28 mouse cellular contexts compared by ENCODE assay signal in genomic region chr7:130716341-130716740, GRCm38 (mm10). TPM values are rescaled to one million over a fixed set of nuclear protein-coding genes. Genes with fewer than 3 reads are reported as not detected.
DNase-seq lines count a peak whose midpoint lies in the region; ATAC-seq and TF ChIP-seq lines count a peak whose summit lies in the region.
"Had no signal": no experiment of that assay in that cellular context is flagged by ENCODE, and none has a peak within 500 bp of the region (broad histone marks: within the 10 kb centered on the region; RNA-seq: fewer than 3 reads in every experiment).

No protein-coding gene starts in this region.

- H3K27me3 ChIP-seq in liver, postnatal 0 days (ENCODE audit: insufficient read depth, low read length): no peaks in the 10 kb centered on the region
- H3K27me3 ChIP-seq: embryonic facial prominence, embryonic 12.5 days; embryonic facial prominence, embryonic 15.5 days; hindbrain, embryonic 12.5 days; hindbrain, embryonic 15.5 days; intestine, embryonic 15.5 days; Patski had no signal

- no peak overlapping the region for H3K9ac ChIP-seq in liver, postnatal 0 days (replicated peaks)
- H3K9ac ChIP-seq: embryonic facial prominence, embryonic 12.5 days; embryonic facial prominence, embryonic 15.5 days; forebrain, postnatal 0 days; hindbrain, embryonic 12.5 days; hindbrain, embryonic 15.5 days; intestine, embryonic 15.5 days had no signal

- 67% methylated on average over 4 of the region's 4 CpGs for WGBS in liver, postnatal 0 days (ENCODE audit: insufficient replicate concordance)

- H3K4me1 ChIP-seq in liver, postnatal 0 days (ENCODE audit: insufficient read depth): peaks cover 12% of the 10 kb centered on the region

- no peak overlapping the region for H3K4me2 ChIP-seq in liver, postnatal 0 days (ENCODE audit: low read depth, low read length)
- H3K4me2 ChIP-seq: embryonic facial prominence, embryonic 12.5 days; embryonic facial prominence, embryonic 15.5 days; heart, embryonic 11.5 days; hindbrain, embryonic 12.5 days; hindbrain, embryonic 15.5 days; intestine, embryonic 15.5 days had no signal

- TF ChIP-seq EP300 in liver, postnatal 0 days (IDR thresholded peaks at IDR 0.05; ENCODE audit: low read depth): no peak

- no peak for TF ChIP-seq CTCF in liver, postnatal 0 days (IDR thresholded peaks at IDR 0.05; ENCODE audit: low read depth)

- H3K27ac ChIP-seq in liver, postnatal 0 days (ENCODE audit: low read depth): peak overlapping the region; percentile 44; the same call in 1 of the 2 replicates
- H3K27ac ChIP-seq: embryonic facial prominence, embryonic 12.5 days; embryonic facial prominence, embryonic 15.5 days; hindbrain, embryonic 12.5 days; hindbrain, embryonic 15.5 days; intestine, embryonic 15.5 days had no signal

- DNase-seq in cerebellum, adult 11-12 months: peak; percentile 29
- DNase-seq in cerebellum, adult 9-11 months: no peak
- no peak for DNase-seq in liver, postnatal 0 days
- DNase-seq in liver (no peak), ZHBTc4 (ENCODE audit: low read depth, low spot score) (peak; percentile 80)
- DNase-seq in kidney, adult 18-20 months: no peak
- DNase-seq: adrenal gland, adult 8-10 months; adrenal gland, postnatal 25 days; cerebellum, adult 18-20 months; cerebellum, adult 9-10 months; cerebellum, postnatal 25 days; forebrain, postnatal 0 days; gastrocnemius, postnatal 10 days; gastrocnemius, postnatal 36 days; kidney, adult 11 months had no signal

- H3K9me3 ChIP-seq in liver, postnatal 0 days (ENCODE audit: low read length): no peaks in the 10 kb centered on the region
- H3K9me3 ChIP-seq: embryonic facial prominence, embryonic 12.5 days; embryonic facial prominence, embryonic 15.5 days; hindbrain, embryonic 12.5 days; hindbrain, embryonic 15.5 days; intestine, embryonic 15.5 days had no signal

- no peak for ATAC-seq in liver, postnatal 0 days
- ATAC-seq: activated CD4-positive, CD25-positive, alpha-beta regulatory T cell, adult 4 months; forebrain, embryonic 14.5 days; forebrain, postnatal 0 days; intestine, embryonic 15.5 days; Patski had no signal

- H3K4me3 ChIP-seq in liver, postnatal 0 days (ENCODE audit: low read depth, low read length): no peak overlapping the region
- H3K4me3 ChIP-seq: embryonic facial prominence, embryonic 12.5 days; embryonic facial prominence, embryonic 15.5 days; hindbrain, embryonic 12.5 days; hindbrain, embryonic 15.5 days; intestine, embryonic 15.5 days had no signal

- H3K36me3 ChIP-seq in liver, postnatal 0 days (replicated peaks; ENCODE audit: insufficient read depth, low read length): no peaks in the 10 kb centered on the region
- H3K36me3 ChIP-seq: G1E had no signal

RNA-seq across cellular contexts. Expression of gene Btbd16, which starts 57.5 kb away (rescaled TPM):
- polyA plus RNA-seq in liver, postnatal 0 days (2015; fragmentation: Nextera tagmentation; extraction: Ambion mirVana): 0.38 and 0.52 TPM in 2 replicates
- polyA plus RNA-seq: brain, embryonic 14.5 days; embryonic facial prominence, embryonic 15.5 days; forebrain, embryonic 11.5 days; forebrain, embryonic 14.5 days; G1E; heart, embryonic 11.5 days; heart, embryonic 14.5 days; hindbrain, embryonic 12.5 days; hindbrain, embryonic 15.5 days had no signal

Comparison
In these comparisons a context has a peak if more than half of its experiments do, and no peak if none do; other contexts are left out.
1. DNase-seq: peak in cerebellum, adult 11-12 months (single experiment) and ZHBTc4 (single experiment); none in cerebellum, adult 9-11 months (single experiment), liver, postnatal 0 days (single experiment), liver (single experiment) and kidney, adult 18-20 months (single experiment).